Mouse (Mus musculus) stomach, postnatal 0 days (tissue): ENCODE measurements around the gene Rasgef1b.

Experiments used
- CTCF ChIP-seq: IDR thresholded peaks from 2 replicates; pipeline ENCODE4 v1.5.1; 2016; ENCODE audit warnings: antibody characterized with exemption, low read depth, mild to moderate bottlenecking, moderate library complexity
- EP300 ChIP-seq: optimal IDR thresholded peaks from 2 replicates; pipeline ENCODE3; 2016; ENCODE audit warnings: antibody characterized with exemption

DNA sequence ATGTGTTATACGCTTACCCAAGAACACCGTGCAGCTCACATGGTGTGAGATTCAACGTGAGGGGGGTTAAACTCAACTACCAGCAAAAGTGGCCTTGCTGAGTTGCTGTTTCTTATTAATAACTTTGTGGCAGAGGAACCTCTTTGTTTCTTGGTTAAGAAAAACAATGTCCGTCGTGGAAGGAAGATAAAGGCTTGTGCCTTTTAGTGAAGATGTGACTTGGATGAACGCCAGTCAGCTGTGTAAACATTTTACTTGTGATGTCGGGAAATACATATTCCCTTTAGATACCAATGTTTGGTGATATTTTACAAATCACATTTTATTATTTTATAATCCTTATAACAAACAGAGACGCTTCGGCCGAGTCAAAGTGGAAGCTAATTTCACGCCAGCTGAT is 231.0 kb downstream of the Rasgef1b start:
- no peak for TF ChIP-seq CTCF
- TF ChIP-seq EP300: no peak
